Mouse (Mus musculus) testis, adult 2 months (tissue): ENCODE measurements around the gene Plekhg1.

ENCODE experiments used
- CTCF ChIP-seq: fragments of 200-500 bp; IDR thresholded peaks from 2 replicates; pipeline ENCODE4 v1.5.1; 2012; ENCODE audit warnings: low read depth, mild to moderate bottlenecking, inconsistent platforms, low read length, moderate library complexity; ENCODE audit not compliant: control insufficient read depth, insufficient read depth, insufficient replicate concordance
- POLR2A ChIP-seq: fragments of 200-500 bp; IDR thresholded peaks from 2 replicates; pipeline ENCODE4 v1.6.1; 2012; ENCODE audit warnings: low read depth, mild to moderate bottlenecking, inconsistent platforms, low read length, moderate library complexity; ENCODE audit not compliant: control insufficient read depth

- TF ChIP-seq CTCF, result no peak
- no peak for TF ChIP-seq POLR2A
These were observed 106.9 kb downstream of the Plekhg1 start for GRCm38 (mm10) chr10:3847021-3847420.
